ENCODE assay signal across 10 mouse cellular contexts in genomic region chr16:12234289-12234688, GRCm38 (mm10).
DNase-seq lines count a peak whose midpoint lies in the region; ATAC-seq lines count a peak whose summit lies in the region.
"Had no signal": no experiment of that assay in that cellular context is flagged by ENCODE, and none has a peak within 500 bp of the region (broad histone marks: within the 10 kb centered on the region; RNA-seq: fewer than 3 reads in every experiment).

No protein-coding gene starts in this region.

- H3K9me3 ChIP-seq in heart, embryonic 12.5 days (replicated peaks) = no peaks in the 10 kb centered on the region

- no peak for DNase-seq in heart, postnatal 36 days
- DNase-seq in adrenal gland, postnatal 10 days = peak; percentile 12
- DNase-seq in heart, postnatal 10 days = peak; percentile 3 to 9
- peak; percentile 10 to 13 for DNase-seq in kidney, postnatal 4 days
- no peak for DNase-seq in adipocyte (ENCODE audit: low spot score)
- DNase-seq: cerebellum, postnatal 14 days had no signal

- no peaks in the 10 kb centered on the region for H3K4me1 ChIP-seq in heart, embryonic 12.5 days (replicated peaks)

- intact Hi-C loops in heart, postnatal 36 days (cut with DNase I) = no loop called here
- intact Hi-C loops in heart, postnatal 10 days (cut with DNase I) = no loop called here

- H3K36me3 ChIP-seq in heart, embryonic 12.5 days = no peaks in the 10 kb centered on the region

- H3K27me3 ChIP-seq in heart, embryonic 12.5 days (replicated peaks) = no peaks in the 10 kb centered on the region
- H3K27me3 ChIP-seq: Patski had no signal

- H3K27ac ChIP-seq in heart, embryonic 12.5 days (ENCODE audit: poor library complexity, severe bottlenecking) = no peak overlapping the region

- peak; percentile 88 for ATAC-seq in heart, embryonic 12.5 days (ENCODE audit: insufficient number of reproducible peaks, low FRiP score)
- ATAC-seq in cerebellum, adult (ENCODE audit: insufficient number of reproducible peaks, low FRiP score, low TSS enrichment) = no peak
- ATAC-seq: forebrain, embryonic 16.5 days; Patski had no signal

- no peak overlapping the region for H3K9ac ChIP-seq in heart, embryonic 12.5 days

- 54% methylated on average over 2 of the region's 2 CpGs for WGBS in heart, embryonic 12.5 days

- no peak overlapping the region for H3K4me2 ChIP-seq in heart, embryonic 12.5 days

- no peak overlapping the region for H3K4me3 ChIP-seq in heart, embryonic 12.5 days

Comparison
In these comparisons a context has a peak if more than half of its experiments do, and no peak if none do; other contexts are left out.
1. DNase-seq: peak in adrenal gland, postnatal 10 days (single experiment), heart, postnatal 10 days (2 of 2) and kidney, postnatal 4 days (2 of 2); none in heart, postnatal 36 days (0 of 2) and adipocyte (single experiment).